Mouse (Mus musculus): ENCODE results near the gene Il31. TPM values are rescaled to one million over a fixed set of nuclear protein-coding genes. Genes with fewer than 3 reads are reported as not detected.

The Il31 gene
- polyA plus RNA-seq, 1 experiment from 2014 or later: not detected

- H3K27me3 ChIP-seq (replicated peaks; ENCODE audit: control insufficient read depth, insufficient read depth, low read length): no peaks in the 10 kb centered on the region
- ATAC-seq (replicated peaks; ENCODE audit: low FRiP score, low TSS enrichment, low read depth) (no peak), DNase-seq (ENCODE audit: low spot score) (no peak)
- peaks cover 88% of the 10 kb centered on the region for H3K36me3 ChIP-seq (ENCODE audit: control insufficient read depth, insufficient read depth, low read length)
- no peaks in the 10 kb centered on the region for H3K9me3 ChIP-seq (ENCODE audit: control insufficient read depth, low read length)
- no peak overlapping the region for H3K9ac ChIP-seq (ENCODE audit: low read length)
- no peak overlapping the region for H3K4me3 ChIP-seq (ENCODE audit: low read depth, low read length)
- no peaks in the 10 kb centered on the region for H3K4me1 ChIP-seq (replicated peaks; ENCODE audit: control insufficient read depth, insufficient read depth, low read length)
- H3K4me2 ChIP-seq (ENCODE audit: low read length): no peak overlapping the region
- no peak overlapping the region for H3K27ac ChIP-seq (ENCODE audit: low read depth)
- 90% methylated on average over 5 of the region's 5 CpGs for WGBS
These were observed 44.4 kb downstream of the Il31 start for GRCm38 (mm10) chr5:123444849-123445334.

GRCm38 (mm10) chr5:123444069-123444468 is 45.2 kb downstream of the Il31 start:
- ATAC-seq (replicated peaks; ENCODE audit: low FRiP score, low TSS enrichment, low read depth) (no peak), DNase-seq (ENCODE audit: low spot score) (peak; percentile 86)
- Histone ChIP-seq H3K4me1 (replicated peaks; ENCODE audit: control insufficient read depth, insufficient read depth, low read length) (no peaks in the 10 kb centered on the region), H3K9me3 (ENCODE audit: control insufficient read depth, low read length) (no peaks in the 10 kb centered on the region), H3K36me3 (ENCODE audit: control insufficient read depth, insufficient read depth, low read length) (peaks cover 81% of the 10 kb centered on the region), H3K9ac (ENCODE audit: low read length) (no peak overlapping the region), H3K27me3 (replicated peaks; ENCODE audit: control insufficient read depth, insufficient read depth, low read length) (no peaks in the 10 kb centered on the region), H3K4me2 (ENCODE audit: low read length) (no peak overlapping the region), H3K27ac (ENCODE audit: low read depth) (no peak overlapping the region), H3K4me3 (ENCODE audit: low read depth, low read length) (no peak overlapping the region)
- 50% methylated on average over 4 of the region's 4 CpGs for WGBS

- H3K9ac ChIP-seq (ENCODE audit: low read length): no peak overlapping the region
- H3K36me3 ChIP-seq (ENCODE audit: control insufficient read depth, insufficient read depth, low read length): peaks cover 65% of the 10 kb centered on the region
- H3K27ac ChIP-seq (ENCODE audit: low read depth): no peak overlapping the region
- DNase-seq (ENCODE audit: low spot score) (no peak), ATAC-seq (replicated peaks; ENCODE audit: low FRiP score, low TSS enrichment, low read depth) (no peak)
- no peak overlapping the region for H3K4me3 ChIP-seq (ENCODE audit: low read depth, low read length)
- no peaks in the 10 kb centered on the region for H3K4me1 ChIP-seq (replicated peaks; ENCODE audit: control insufficient read depth, insufficient read depth, low read length)
- WGBS: 92% methylated on average over 3 of the region's 3 CpGs
- no peaks in the 10 kb centered on the region for H3K27me3 ChIP-seq (replicated peaks; ENCODE audit: control insufficient read depth, insufficient read depth, low read length)
- H3K4me2 ChIP-seq (ENCODE audit: low read length): no peak overlapping the region
- H3K9me3 ChIP-seq (ENCODE audit: control insufficient read depth, low read length): no peaks in the 10 kb centered on the region
These were observed 47.0 kb downstream of the Il31 start for GRCm38 (mm10) chr5:123442283-123442682.

DNA sequence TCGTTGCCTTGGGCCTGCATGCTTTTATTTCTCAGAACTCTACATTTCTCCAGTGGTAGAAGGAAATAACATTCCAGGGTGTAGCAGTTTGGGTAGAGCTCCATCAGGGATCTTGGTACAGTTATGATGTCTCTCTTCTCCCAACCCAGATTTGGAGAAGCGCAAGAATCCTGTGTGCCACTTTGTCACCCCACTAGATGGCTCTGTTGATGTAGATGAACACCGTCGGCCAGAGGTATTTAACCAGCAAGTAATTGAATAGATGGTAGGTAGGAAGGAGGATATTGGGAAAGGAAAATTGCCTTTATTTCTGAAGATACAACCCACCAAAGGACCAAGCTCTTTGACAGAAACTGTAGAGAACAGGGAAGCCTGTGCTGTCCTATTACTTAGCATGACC is 48.6 kb downstream of the Il31 start:
- H3K27ac ChIP-seq (ENCODE audit: low read depth): no peak overlapping the region
- peaks cover 8% of the 10 kb centered on the region; the same call in 1 of the 2 replicates for H3K4me1 ChIP-seq (replicated peaks; ENCODE audit: control insufficient read depth, insufficient read depth, low read length)
- H3K27me3 ChIP-seq (replicated peaks; ENCODE audit: control insufficient read depth, insufficient read depth, low read length): no peaks in the 10 kb centered on the region
- no peak for DNase-seq (ENCODE audit: low spot score)
- no peak overlapping the region for H3K9ac ChIP-seq (ENCODE audit: low read length)
- H3K9me3 ChIP-seq (ENCODE audit: control insufficient read depth, low read length): no peaks in the 10 kb centered on the region
- ATAC-seq (replicated peaks; ENCODE audit: low FRiP score, low TSS enrichment, low read depth): no peak
- no peak overlapping the region for H3K4me3 ChIP-seq (ENCODE audit: low read depth, low read length)
- no peak overlapping the region for H3K4me2 ChIP-seq (ENCODE audit: low read length)
- H3K36me3 ChIP-seq (ENCODE audit: control insufficient read depth, insufficient read depth, low read length): peaks cover 52% of the 10 kb centered on the region
- 72% methylated on average over 4 of the region's 4 CpGs for WGBS

DNA sequence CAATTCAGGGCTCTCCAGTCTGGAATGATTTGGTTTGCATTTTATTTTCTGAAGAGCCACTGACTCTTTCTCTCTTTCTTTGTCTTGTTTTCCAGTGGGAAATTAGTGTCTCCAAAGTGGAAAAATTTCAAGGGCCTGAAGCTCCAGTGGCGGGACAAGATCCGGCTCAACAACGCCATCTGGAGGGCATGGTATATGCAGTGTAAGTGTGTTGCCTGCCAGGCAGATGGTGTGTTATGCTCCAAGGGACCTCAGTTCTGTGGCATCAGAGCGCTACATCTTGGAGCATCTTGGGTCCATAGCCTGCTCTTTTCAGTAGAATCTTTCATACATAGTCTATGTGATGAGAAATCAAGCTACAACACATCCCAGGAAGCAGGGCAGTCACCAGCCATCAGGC is 49.3 kb downstream of the Il31 start:
- no peak for DNase-seq (ENCODE audit: low spot score)
- Histone ChIP-seq H3K9ac (ENCODE audit: low read length) (no peak overlapping the region), H3K4me1 (replicated peaks; ENCODE audit: control insufficient read depth, insufficient read depth, low read length) (peaks cover 8% of the 10 kb centered on the region; the same call in 1 of the 2 replicates), H3K9me3 (ENCODE audit: control insufficient read depth, low read length) (no peaks in the 10 kb centered on the region), H3K4me2 (ENCODE audit: low read length) (no peak overlapping the region), H3K4me3 (ENCODE audit: low read depth, low read length) (no peak overlapping the region), H3K27me3 (replicated peaks; ENCODE audit: control insufficient read depth, insufficient read depth, low read length) (no peaks in the 10 kb centered on the region), H3K27ac (ENCODE audit: low read depth) (no peak overlapping the region), H3K36me3 (ENCODE audit: control insufficient read depth, insufficient read depth, low read length) (peaks cover 45% of the 10 kb centered on the region)
- 83% methylated on average over 4 of the region's 4 CpGs for WGBS
- ATAC-seq (replicated peaks; ENCODE audit: low FRiP score, low TSS enrichment, low read depth): no peak

GRCm38 (mm10) chr5:123439312-123439711 is 50.0 kb downstream of the Il31 start:
- H3K36me3 ChIP-seq (ENCODE audit: control insufficient read depth, insufficient read depth, low read length): peaks cover 40% of the 10 kb centered on the region
- WGBS: 83% methylated on average over 1 of the region's 1 CpGs
- H3K9ac ChIP-seq (ENCODE audit: low read length): no peak overlapping the region
- H3K9me3 ChIP-seq (ENCODE audit: control insufficient read depth, low read length): no peaks in the 10 kb centered on the region
- H3K4me1 ChIP-seq (replicated peaks; ENCODE audit: control insufficient read depth, insufficient read depth, low read length): peaks cover 8% of the 10 kb centered on the region; the same call in 1 of the 2 replicates
- no peak overlapping the region for H3K27ac ChIP-seq (ENCODE audit: low read depth)
- ATAC-seq (replicated peaks; ENCODE audit: low FRiP score, low TSS enrichment, low read depth): no peak
- no peak overlapping the region for H3K4me3 ChIP-seq (ENCODE audit: low read depth, low read length)
- no peak overlapping the region for H3K4me2 ChIP-seq (ENCODE audit: low read length)
- H3K27me3 ChIP-seq (replicated peaks; ENCODE audit: control insufficient read depth, insufficient read depth, low read length): no peaks in the 10 kb centered on the region
- DNase-seq (ENCODE audit: low spot score): no peak

DNA sequence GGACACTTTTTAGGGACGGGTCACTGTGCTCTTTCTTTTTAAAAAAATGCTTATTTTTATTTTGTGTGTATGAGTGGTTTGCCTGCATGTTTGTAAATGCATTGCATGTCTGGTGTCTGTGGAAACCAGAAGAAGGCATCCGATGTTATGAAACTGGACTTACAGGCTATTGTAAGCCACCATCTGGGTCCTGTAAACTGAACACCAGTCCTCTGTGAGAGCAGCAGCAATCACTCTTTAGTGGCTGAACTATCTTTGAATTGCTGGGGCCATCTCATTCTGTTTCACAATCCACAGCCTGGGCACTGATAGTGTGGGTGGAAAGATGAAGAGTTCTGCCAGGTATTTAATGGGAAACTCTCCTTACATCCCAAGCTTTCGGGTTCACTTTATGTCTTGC is 50.9 kb downstream of the Il31 start:
- H3K36me3 ChIP-seq (ENCODE audit: control insufficient read depth, insufficient read depth, low read length): peaks cover 36% of the 10 kb centered on the region
- 85% methylated on average over 3 of the region's 3 CpGs for WGBS
- H3K27me3 ChIP-seq (replicated peaks; ENCODE audit: control insufficient read depth, insufficient read depth, low read length): no peaks in the 10 kb centered on the region
- DNase-seq (ENCODE audit: low spot score): no peak
- no peak for ATAC-seq (replicated peaks; ENCODE audit: low FRiP score, low TSS enrichment, low read depth)
- H3K9ac ChIP-seq (ENCODE audit: low read length): no peak overlapping the region
- no peak overlapping the region for H3K27ac ChIP-seq (ENCODE audit: low read depth)
- no peak overlapping the region for H3K4me2 ChIP-seq (ENCODE audit: low read length)
- H3K4me3 ChIP-seq (ENCODE audit: low read depth, low read length): no peak overlapping the region
- peaks cover 8% of the 10 kb centered on the region; the same call in 1 of the 2 replicates for H3K4me1 ChIP-seq (replicated peaks; ENCODE audit: control insufficient read depth, insufficient read depth, low read length)
- H3K9me3 ChIP-seq (ENCODE audit: control insufficient read depth, low read length): no peaks in the 10 kb centered on the region

DNA sequence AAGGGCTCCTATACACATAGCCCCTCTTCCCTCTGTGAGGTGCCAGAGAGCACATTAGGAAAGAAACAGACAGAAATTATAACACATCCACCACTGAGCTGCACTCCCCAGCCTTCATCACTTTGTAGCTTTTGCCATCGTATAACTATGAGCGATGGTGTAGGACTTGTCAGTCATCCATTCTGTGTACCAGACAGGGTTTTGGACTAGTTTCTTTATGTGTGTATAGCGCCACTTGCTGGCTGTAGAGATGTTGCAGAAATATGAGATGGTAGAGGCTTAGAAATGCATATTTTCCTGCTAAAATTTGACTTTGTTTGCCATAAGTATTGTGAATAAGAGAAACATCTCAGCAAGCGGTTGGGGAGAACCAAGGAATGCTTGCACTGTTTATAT is 52.5 kb downstream of the Il31 start:
- Histone ChIP-seq H3K27me3 (replicated peaks; ENCODE audit: control insufficient read depth, insufficient read depth, low read length) (no peaks in the 10 kb centered on the region), H3K36me3 (ENCODE audit: control insufficient read depth, insufficient read depth, low read length) (peaks cover 20% of the 10 kb centered on the region), H3K27ac (ENCODE audit: low read depth) (no peak overlapping the region), H3K9me3 (ENCODE audit: control insufficient read depth, low read length) (no peaks in the 10 kb centered on the region), H3K9ac (ENCODE audit: low read length) (no peak overlapping the region), H3K4me1 (replicated peaks; ENCODE audit: control insufficient read depth, insufficient read depth, low read length) (peaks cover 8% of the 10 kb centered on the region; the same call in 1 of the 2 replicates), H3K4me2 (ENCODE audit: low read length) (no peak overlapping the region), H3K4me3 (ENCODE audit: low read depth, low read length) (no peak overlapping the region)
- DNase-seq (ENCODE audit: low spot score) (no peak), ATAC-seq (replicated peaks; ENCODE audit: low FRiP score, low TSS enrichment, low read depth) (no peak)
- 50% methylated on average over 4 of the region's 4 CpGs for WGBS

GRCm38 (mm10) chr5:123436071-123436779 is 53.1 kb downstream of the Il31 start:
- Histone ChIP-seq H3K36me3 (ENCODE audit: control insufficient read depth, insufficient read depth, low read length) (peaks cover 14% of the 10 kb centered on the region), H3K27me3 (replicated peaks; ENCODE audit: control insufficient read depth, insufficient read depth, low read length) (no peaks in the 10 kb centered on the region), H3K4me1 (replicated peaks; ENCODE audit: control insufficient read depth, insufficient read depth, low read length) (peaks cover 8% of the 10 kb centered on the region; the same call in 1 of the 2 replicates), H3K9me3 (ENCODE audit: control insufficient read depth, low read length) (no peaks in the 10 kb centered on the region), H3K4me2 (ENCODE audit: low read length) (no peak overlapping the region), H3K4me3 (ENCODE audit: low read depth, low read length) (no peak overlapping the region), H3K27ac (ENCODE audit: low read depth) (no peak overlapping the region), H3K9ac (ENCODE audit: low read length) (no peak overlapping the region)
- ATAC-seq (replicated peaks; ENCODE audit: low FRiP score, low TSS enrichment, low read depth): 0 out of 2 replicates have a peak, but pooled peaks have one; percentile 43
- no peak for DNase-seq (ENCODE audit: low spot score)
- 66% methylated on average over 8 of the region's 8 CpGs for WGBS
